Mouse (Mus musculus) liver, embryonic 12.5 days (tissue): ENCODE measurements at regions not wholly inside any gene's neighbourhood (a gene's known extent, or its start where the extent isn't known, plus 50 kb on each side); places are given as distances from the start of the nearest gene placed in this dataset.

ENCODE experiments used
- ATAC-seq: fragments of 200-750 bp; cut with Nextera tagmentation; 2 replicates; pipeline ENCODE4 v1.8.0; 2017; ENCODE audit warnings: moderate number of reproducible peaks, mild to moderate bottlenecking, moderate library complexity
- H3K27ac ChIP-seq: fragments of 300-500 bp; sonication (generic); 2 replicates; pipeline ENCODE4 v1.5.1; 2016; ENCODE audit warnings: mild to moderate bottlenecking
- H3K27me3 ChIP-seq: fragments of 300-500 bp; sonication (generic); replicated peaks from 2 replicates; pipeline ENCODE4 v1.6.1; 2016; ENCODE audit warnings: mild to moderate bottlenecking, moderate library complexity
- H3K36me3 ChIP-seq: fragments of 300-500 bp; sonication (generic); 2 replicates; pipeline ENCODE4 v1.6.1; 2016; ENCODE audit warnings: mild to moderate bottlenecking, moderate library complexity
- H3K4me1 ChIP-seq: fragments of 300-500 bp; sonication (generic); 2 replicates; pipeline ENCODE4 v1.6.1; 2016
- H3K4me2 ChIP-seq: fragments of 300-500 bp; sonication (generic); 2 replicates; pipeline ENCODE4 v1.6.1; 2016; ENCODE audit warnings: mild to moderate bottlenecking, moderate library complexity
- H3K4me3 ChIP-seq: fragments of 300-500 bp; sonication (generic); 2 replicates; pipeline ENCODE4 v1.5.1; 2016; ENCODE audit warnings: mild to moderate bottlenecking, moderate library complexity
- H3K9ac ChIP-seq: fragments of 300-500 bp; sonication (generic); 2 replicates; pipeline ENCODE4 v1.6.1; 2016; ENCODE audit warnings: mild to moderate bottlenecking, moderate library complexity
- H3K9me3 ChIP-seq: fragments of 300-500 bp; sonication (generic); replicated peaks from 2 replicates; pipeline ENCODE4 v1.6.1; 2016; ENCODE audit warnings: mild to moderate bottlenecking, moderate library complexity
- WGBS: fragments of 180-500 bp; shearing (Covaris S2); methylation state at CpG from one replicate; pipeline ENCODE4 v1.1.7; 2016; ENCODE audit not compliant: insufficient replicate concordance; 5-methylcytosine and 5-hydroxymethylcytosine counted together

- no peak for ATAC-seq
- no peak overlapping the region for H3K4me3 ChIP-seq
- H3K9ac ChIP-seq: no peak overlapping the region
- H3K4me2 ChIP-seq: no peak overlapping the region
- H3K4me1 ChIP-seq: no peaks in the 10 kb centered on the region
- WGBS: 59% methylated on average over 2 of the region's 2 CpGs
- no peaks in the 10 kb centered on the region for H3K9me3 ChIP-seq
- no peaks in the 10 kb centered on the region for H3K27me3 ChIP-seq
- H3K27ac ChIP-seq: no peak overlapping the region
- no peaks in the 10 kb centered on the region for H3K36me3 ChIP-seq
These were observed 375.6 kb upstream of the Maf start for GRCm38 (mm10) chr8:116083156-116083555.

GRCm38 (mm10) chr8:116078849-116079407 is 371.3 kb upstream of the Maf start:
- no peak for ATAC-seq
- H3K27me3 ChIP-seq: no peaks in the 10 kb centered on the region
- no peaks in the 10 kb centered on the region for H3K36me3 ChIP-seq
- H3K9me3 ChIP-seq: no peaks in the 10 kb centered on the region
- H3K4me2 ChIP-seq: no peak overlapping the region
- H3K4me3 ChIP-seq: no peak overlapping the region
- no peaks in the 10 kb centered on the region for H3K4me1 ChIP-seq
- H3K27ac ChIP-seq: no peak overlapping the region
- WGBS: 48% methylated on average over 5 of the region's 5 CpGs
- H3K9ac ChIP-seq: no peak overlapping the region

GRCm38 (mm10) chr8:116071497-116071896 is 363.9 kb upstream of the Maf start:
- no peak overlapping the region for H3K27ac ChIP-seq
- no peak overlapping the region for H3K9ac ChIP-seq
- ATAC-seq: no peak
- 76% methylated on average over 7 of the region's 7 CpGs for WGBS
- no peaks in the 10 kb centered on the region for H3K9me3 ChIP-seq
- no peaks in the 10 kb centered on the region for H3K36me3 ChIP-seq
- no peak overlapping the region for H3K4me3 ChIP-seq
- no peaks in the 10 kb centered on the region for H3K27me3 ChIP-seq
- no peak overlapping the region for H3K4me2 ChIP-seq
- no peaks in the 10 kb centered on the region for H3K4me1 ChIP-seq

GRCm38 (mm10) chr8:116069538-116069937 is 361.9 kb upstream of the Maf start:
- H3K4me2 ChIP-seq: no peak overlapping the region
- H3K9ac ChIP-seq: no peak overlapping the region
- H3K9me3 ChIP-seq: no peaks in the 10 kb centered on the region
- no peaks in the 10 kb centered on the region for H3K4me1 ChIP-seq
- H3K36me3 ChIP-seq: no peaks in the 10 kb centered on the region
- no peak for ATAC-seq
- WGBS: 55% methylated on average over 3 of the region's 3 CpGs
- H3K27me3 ChIP-seq: no peaks in the 10 kb centered on the region
- no peak overlapping the region for H3K27ac ChIP-seq
- H3K4me3 ChIP-seq: no peak overlapping the region

- Histone ChIP-seq H3K27ac (no peak overlapping the region), H3K4me3 (no peak overlapping the region), H3K9ac (no peak overlapping the region), H3K27me3 (no peaks in the 10 kb centered on the region), H3K4me1 (no peaks in the 10 kb centered on the region), H3K9me3 (no peaks in the 10 kb centered on the region), H3K4me2 (no peak overlapping the region), H3K36me3 (no peaks in the 10 kb centered on the region)
- 78% methylated on average over 5 of the region's 5 CpGs for WGBS
- ATAC-seq: no peak
These were observed 360.4 kb upstream of the Maf start for GRCm38 (mm10) chr8:116067978-116068375.

- H3K4me3 ChIP-seq: no peak overlapping the region
- no peaks in the 10 kb centered on the region for H3K9me3 ChIP-seq
- no peaks in the 10 kb centered on the region for H3K4me1 ChIP-seq
- H3K4me2 ChIP-seq: no peak overlapping the region
- ATAC-seq: no peak
- H3K36me3 ChIP-seq: no peaks in the 10 kb centered on the region
- 66% methylated on average over 9 of the region's 9 CpGs for WGBS
- no peaks in the 10 kb centered on the region for H3K27me3 ChIP-seq
- H3K27ac ChIP-seq: no peak overlapping the region
- H3K9ac ChIP-seq: no peak overlapping the region
These were observed 359.8 kb upstream of the Maf start for GRCm38 (mm10) chr8:116067182-116067977.

GRCm38 (mm10) chr8:116065871-116066270 is 358.3 kb upstream of the Maf start:
- Histone ChIP-seq H3K27me3 (no peaks in the 10 kb centered on the region), H3K36me3 (no peaks in the 10 kb centered on the region), H3K9me3 (no peaks in the 10 kb centered on the region), H3K4me2 (no peak overlapping the region), H3K4me1 (no peaks in the 10 kb centered on the region), H3K27ac (no peak overlapping the region), H3K4me3 (no peak overlapping the region), H3K9ac (no peak overlapping the region)
- WGBS: 75% methylated on average over 7 of the region's 7 CpGs
- ATAC-seq: no peak

- Histone ChIP-seq H3K27ac (no peak overlapping the region), H3K27me3 (no peaks in the 10 kb centered on the region), H3K4me2 (no peak overlapping the region), H3K4me1 (no peaks in the 10 kb centered on the region), H3K36me3 (no peaks in the 10 kb centered on the region), H3K4me3 (no peak overlapping the region), H3K9ac (no peak overlapping the region), H3K9me3 (no peaks in the 10 kb centered on the region)
- ATAC-seq: no peak
- WGBS: 78% methylated on average over 7 of the region's 7 CpGs
These were observed 357.7 kb upstream of the Maf start for GRCm38 (mm10) chr8:116065327-116065726.

GRCm38 (mm10) chr8:116064562-116064961 is 357.0 kb upstream of the Maf start:
- no peaks in the 10 kb centered on the region for H3K27me3 ChIP-seq
- 67% methylated on average over 11 of the region's 11 CpGs for WGBS
- no peak overlapping the region for H3K4me2 ChIP-seq
- no peaks in the 10 kb centered on the region for H3K36me3 ChIP-seq
- no peaks in the 10 kb centered on the region for H3K4me1 ChIP-seq
- no peaks in the 10 kb centered on the region for H3K9me3 ChIP-seq
- H3K27ac ChIP-seq: no peak overlapping the region
- no peak overlapping the region for H3K9ac ChIP-seq
- no peak for ATAC-seq
- no peak overlapping the region for H3K4me3 ChIP-seq

- no peak overlapping the region for H3K4me2 ChIP-seq
- no peak overlapping the region for H3K4me3 ChIP-seq
- no peaks in the 10 kb centered on the region for H3K4me1 ChIP-seq
- no peak overlapping the region for H3K27ac ChIP-seq
- no peak overlapping the region for H3K9ac ChIP-seq
- WGBS: 72% methylated on average over 5 of the region's 5 CpGs
- no peaks in the 10 kb centered on the region for H3K9me3 ChIP-seq
- no peak for ATAC-seq
- no peaks in the 10 kb centered on the region for H3K36me3 ChIP-seq
- H3K27me3 ChIP-seq: no peaks in the 10 kb centered on the region
These were observed 355.9 kb upstream of the Maf start for GRCm38 (mm10) chr8:116063541-116063940.

- WGBS: 56% methylated on average over 7 of the region's 7 CpGs
- no peaks in the 10 kb centered on the region for H3K4me1 ChIP-seq
- no peak overlapping the region for H3K4me3 ChIP-seq
- no peaks in the 10 kb centered on the region for H3K36me3 ChIP-seq
- no peak for ATAC-seq
- no peak overlapping the region for H3K9ac ChIP-seq
- no peaks in the 10 kb centered on the region for H3K9me3 ChIP-seq
- no peaks in the 10 kb centered on the region for H3K27me3 ChIP-seq
- no peak overlapping the region for H3K27ac ChIP-seq
- H3K4me2 ChIP-seq: no peak overlapping the region
These were observed 345.9 kb upstream of the Maf start for GRCm38 (mm10) chr8:116053483-116053882.

GRCm38 (mm10) chr8:116053043-116053442 is 345.4 kb upstream of the Maf start:
- no peak overlapping the region for H3K4me3 ChIP-seq
- WGBS: 74% methylated on average over 6 of the region's 6 CpGs
- no peaks in the 10 kb centered on the region for H3K9me3 ChIP-seq
- H3K4me1 ChIP-seq: no peaks in the 10 kb centered on the region
- H3K27me3 ChIP-seq: no peaks in the 10 kb centered on the region
- no peak for ATAC-seq
- H3K9ac ChIP-seq: no peak overlapping the region
- H3K27ac ChIP-seq: no peak overlapping the region
- no peaks in the 10 kb centered on the region for H3K36me3 ChIP-seq
- no peak overlapping the region for H3K4me2 ChIP-seq

GRCm38 (mm10) chr8:116048480-116048879 is 340.9 kb upstream of the Maf start:
- Histone ChIP-seq H3K36me3 (no peaks in the 10 kb centered on the region), H3K27ac (no peak overlapping the region), H3K4me2 (no peak overlapping the region), H3K4me1 (no peaks in the 10 kb centered on the region), H3K9me3 (no peaks in the 10 kb centered on the region), H3K27me3 (no peaks in the 10 kb centered on the region), H3K9ac (no peak overlapping the region), H3K4me3 (no peak overlapping the region)
- ATAC-seq: no peak
- 67% methylated on average over 10 of the region's 10 CpGs for WGBS
